Mouse (Mus musculus) naive thymus-derived CD4-positive, alpha-beta T cell, adult 5 months (primary cell): ENCODE measurements around the gene Lce3e. TPM values are rescaled to one million over a fixed set of nuclear protein-coding genes. Genes with fewer than 3 reads are reported as not detected.

Experiments
- polyA plus RNA-seq: library from polyadenylated mRNA; unstranded; fragments of 100-300 nt; shearing (Covaris generic); gene quantifications from one replicate; pipeline ENCODE4 v1.2.1, GENCODE M21; 2017

Lce3e gene
- polyA plus RNA-seq = not detected

GRCm38 (mm10) chr3:92966761-92967160 lies at the start of gene Lce3e:
Gene Lce3e (plus strand): TSS chr3:92967061.

GRCm38 (mm10) chr3:92926130-92926529 lies 40.7 kb upstream of the Lce3e start, which contains the start of gene Lce3a:
Gene Lce3a (minus strand): TSS chr3:92926230.

GRCm38 (mm10) chr3:92932679-92933078 lies 34.2 kb upstream of the Lce3e start, which contains the start of gene Lce3b:
Gene Lce3b (plus strand): TSS chr3:92932979.

GRCm38 (mm10) chr3:92944186-92944585 lies 22.7 kb upstream of the Lce3e start, which contains the start of gene Lce3c:
Gene Lce3c (plus strand): TSS chr3:92944486.

GRCm38 (mm10) chr3:92957090-92957489 lies 9.8 kb upstream of the Lce3e start, which contains the start of gene Lce3d:
Gene Lce3d (plus strand): TSS chr3:92957390.

GRCm38 (mm10) chr3:92991926-92992325 lies 25.1 kb downstream of the Lce3e start, which contains the start of gene Lce3f:
Gene Lce3f (plus strand): TSS chr3:92992226.

GRCm38 (mm10) chr3:93015460-93016104 lies 48.7 kb downstream of the Lce3e start, which contains the start of gene Crct1:
Gene Crct1 (minus strand): TSS chr3:93015687.

Other genes starting within 250 kb of the Lce3e start
- gene Lce1f, start 246.7 kb upstream of the Lce3e start, polyA plus RNA-seq = not detected
- gene Gm38119, start 228.0 kb upstream of the Lce3e start, polyA plus RNA-seq = not detected
- gene Lce1g, start 214.7 kb upstream of the Lce3e start, polyA plus RNA-seq = not detected
- gene Lce1h, start 202.0 kb upstream of the Lce3e start, polyA plus RNA-seq = not detected
- gene Lce1i, start 188.2 kb upstream of the Lce3e start, polyA plus RNA-seq = not detected
- gene Lce1j, start 176.5 kb upstream of the Lce3e start, polyA plus RNA-seq = not detected
- not detected for gene Lce1k, start 159.2 kb upstream of the Lce3e start, polyA plus RNA-seq
- gene Kprp, start 139.8 kb upstream of the Lce3e start, polyA plus RNA-seq = not detected
- gene Lce1l, start 115.8 kb upstream of the Lce3e start, polyA plus RNA-seq = not detected
- gene 2310050C09Rik, start 96.8 kb upstream of the Lce3e start, polyA plus RNA-seq = not detected
- gene Lce3a, start 40.8 kb upstream of the Lce3e start, polyA plus RNA-seq = not detected
- gene Lce3b, start 34.1 kb upstream of the Lce3e start, polyA plus RNA-seq = not detected
- not detected for gene Lce3c, start 22.6 kb upstream of the Lce3e start, polyA plus RNA-seq
- gene Lce3d, start 9.7 kb upstream of the Lce3e start, polyA plus RNA-seq = not detected
- not detected for gene Lce3f, start 25.2 kb downstream of the Lce3e start, polyA plus RNA-seq
- gene Crct1, start 48.6 kb downstream of the Lce3e start, polyA plus RNA-seq = not detected
- gene Lce1m, start 52.0 kb downstream of the Lce3e start, polyA plus RNA-seq = not detected
- not detected for gene Gm4858, start 101.8 kb downstream of the Lce3e start, polyA plus RNA-seq
- gene Crnn, start 177.7 kb downstream of the Lce3e start, polyA plus RNA-seq = not detected
- not detected for gene Flg2, start 230.2 kb downstream of the Lce3e start, polyA plus RNA-seq